Mouse (Mus musculus): Measurements from ENCODE around the gene Nrxn1. TPM values are rescaled to one million over a fixed set of nuclear protein-coding genes. Genes with fewer than 3 reads are reported as not detected.

Gene Nrxn1
- polyA plus RNA-seq, 3 experiments from 2014 or later: 0.11 to 0.81 TPM; not detected in 1

DNA sequence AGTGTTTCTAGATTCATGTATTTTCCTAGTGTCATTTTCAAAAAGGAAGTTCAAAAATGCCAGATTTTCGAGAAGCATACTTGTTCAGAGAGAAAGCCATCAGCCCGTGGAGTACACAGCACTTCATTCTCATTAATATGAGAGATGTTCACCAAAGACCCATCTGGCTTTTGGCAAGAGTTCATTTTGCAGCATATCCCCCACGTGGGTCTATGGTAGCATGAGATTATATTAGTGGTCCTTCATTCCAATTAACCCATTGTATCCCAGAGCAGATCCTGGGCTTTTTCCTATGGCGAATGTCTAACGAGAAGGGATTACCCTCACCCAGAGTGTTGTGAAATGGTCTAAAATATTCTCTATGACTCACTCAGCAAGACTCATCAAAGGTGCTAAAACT is 1032.0 kb downstream of the Nrxn1 start:
- ATAC-seq: no peak

DNA sequence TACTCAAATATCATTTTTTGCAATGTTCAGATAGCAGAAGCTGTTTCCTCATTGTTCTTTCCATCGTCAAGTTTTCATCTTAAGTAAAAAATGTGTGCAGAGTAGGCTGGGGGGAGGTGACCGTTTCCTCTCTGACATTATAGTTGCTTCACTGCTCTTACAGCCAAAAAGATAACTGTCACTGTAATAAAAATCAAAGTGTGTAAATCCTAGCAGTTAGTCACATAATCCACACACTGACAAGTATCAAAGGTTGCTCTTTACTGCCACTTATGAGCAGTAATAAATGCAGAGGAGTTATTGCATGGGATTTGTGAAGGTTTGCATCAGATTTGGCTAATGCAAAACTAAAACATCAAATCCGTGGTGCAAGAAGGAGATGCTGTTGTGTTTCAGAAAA is 1032.7 kb downstream of the Nrxn1 start:
- ATAC-seq: no peak

GRCm38 (mm10) chr17:90059320-90060111 is 1033.4 kb downstream of the Nrxn1 start:
- ATAC-seq: no peak

DNA sequence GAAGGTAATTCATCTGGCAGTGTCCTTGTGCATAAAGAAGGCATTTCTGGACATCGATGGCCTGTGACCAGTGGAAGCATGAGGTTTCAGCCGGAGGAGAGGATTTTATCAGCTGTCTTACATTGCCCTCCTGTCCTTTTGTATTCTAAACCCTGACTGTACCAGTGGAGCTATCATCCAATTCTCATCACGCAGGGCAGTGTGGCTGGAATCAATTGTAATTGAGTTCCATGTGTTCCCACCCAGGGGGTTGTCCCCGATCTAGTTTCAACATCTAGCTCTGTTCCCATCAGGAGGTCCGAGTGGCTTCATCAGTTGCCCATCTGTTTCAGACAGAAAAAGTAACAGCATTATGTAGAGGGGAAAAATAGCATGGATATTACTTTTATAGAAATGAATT is 1038.6 kb downstream of the Nrxn1 start:
- ATAC-seq: no peak

- ATAC-seq: no peak
These were observed 1053.6 kb downstream of the Nrxn1 start for GRCm38 (mm10) chr17:90039316-90039715.

GRCm38 (mm10) chr17:90032416-90032815 is 1060.5 kb downstream of the Nrxn1 start:
- ATAC-seq: no peak

- no peak for ATAC-seq
These were observed 1076.2 kb downstream of the Nrxn1 start for GRCm38 (mm10) chr17:90016636-90017035.

DNA sequence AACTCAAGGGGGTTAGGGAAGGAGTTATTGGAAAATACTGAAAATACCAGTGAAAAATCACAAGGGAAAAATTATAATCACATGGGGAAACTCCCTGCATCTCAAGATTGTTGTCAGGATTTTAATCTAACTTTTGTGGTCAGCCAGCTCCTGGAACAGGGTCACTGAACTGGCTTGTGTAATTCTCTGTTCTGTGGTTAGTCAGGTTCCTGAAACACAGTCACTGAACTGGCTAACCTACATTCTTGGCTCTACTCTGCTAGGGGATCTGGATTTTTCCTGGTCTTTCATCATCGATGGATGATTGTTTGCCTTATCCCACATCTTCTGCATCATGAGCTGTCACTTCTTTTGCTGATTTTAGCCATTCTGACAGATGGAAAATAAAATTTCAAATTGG is 1081.1 kb downstream of the Nrxn1 start:
- ATAC-seq: no peak

DNA sequence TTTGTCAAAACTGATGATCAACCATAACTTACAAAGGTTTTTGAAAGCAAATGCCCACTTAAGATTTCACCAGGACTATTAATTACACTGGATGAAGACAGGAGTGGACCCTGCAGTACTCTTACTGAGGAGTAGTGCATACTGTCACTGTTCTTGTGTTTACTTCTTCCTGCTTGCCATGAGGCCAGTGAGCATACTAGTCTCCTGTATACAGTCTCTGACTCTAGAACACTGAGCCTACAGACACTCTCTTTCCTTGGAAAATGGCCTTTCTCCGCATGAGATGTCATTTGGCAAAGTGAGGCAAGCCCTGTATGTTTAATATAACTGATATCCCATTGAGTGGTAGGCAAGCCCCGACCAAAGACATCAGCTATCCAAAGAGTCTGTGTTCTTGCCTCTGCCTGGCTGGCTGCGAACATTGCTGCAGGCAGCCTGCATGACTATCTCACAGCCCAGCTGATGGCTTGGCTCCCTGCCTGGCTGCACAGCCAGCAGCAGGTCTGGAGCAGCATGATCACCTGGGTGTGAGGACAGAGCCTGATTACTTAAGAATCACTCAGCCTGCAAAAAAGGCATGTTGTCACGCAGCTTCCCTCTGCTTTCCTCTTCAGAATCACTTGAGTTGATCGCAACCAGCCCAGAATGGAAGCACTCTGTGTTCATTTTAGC is 1085.3 kb downstream of the Nrxn1 start:
- ATAC-seq: no peak

GRCm38 (mm10) chr17:89990651-89991050 is 1102.2 kb downstream of the Nrxn1 start:
- ATAC-seq: no peak
